Mouse (Mus musculus): ENCODE measurements at regions not wholly inside any gene's neighbourhood (a gene's known extent, or its start where the extent isn't known, plus 50 kb on each side); places are given as distances from the start of the nearest gene placed in this dataset.

- no peak for DNase-seq
Observed at GRCm38 (mm10) chr8:12075943-12076342, 202.7 kb upstream of the A230072I06Rik start.

DNA sequence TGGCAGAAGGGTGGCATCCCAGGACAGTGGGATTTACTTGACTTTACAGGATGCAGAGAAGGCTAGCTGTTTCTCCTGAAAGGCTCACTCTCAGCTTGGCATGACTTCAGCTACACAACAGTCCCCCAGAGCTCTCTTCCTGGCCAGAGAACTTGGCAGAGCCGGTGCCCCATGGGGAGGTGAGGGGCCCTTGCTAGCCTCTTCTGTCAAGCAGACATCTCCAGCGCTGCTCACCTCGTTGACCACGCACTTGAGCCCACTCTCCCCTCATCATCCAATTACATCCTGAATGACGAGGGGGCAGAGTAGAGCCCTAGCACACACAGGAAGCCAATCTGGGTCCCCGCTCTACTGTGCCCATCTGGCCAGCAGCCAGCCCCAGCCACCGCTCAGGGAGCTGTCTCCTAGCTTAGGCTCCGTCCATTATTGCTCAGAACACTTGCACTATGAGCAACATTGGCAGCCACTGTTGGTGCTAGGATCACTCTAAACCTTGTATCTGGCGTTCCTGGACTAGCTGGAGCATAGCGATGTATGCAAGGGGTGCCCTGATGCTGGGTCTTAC is 201.7 kb upstream of the A230072I06Rik start:
- no peak for DNase-seq

- DNase-seq = no peak
Observed at GRCm38 (mm10) chr8:12077896-12078295, 200.7 kb upstream of the A230072I06Rik start.

DNA sequence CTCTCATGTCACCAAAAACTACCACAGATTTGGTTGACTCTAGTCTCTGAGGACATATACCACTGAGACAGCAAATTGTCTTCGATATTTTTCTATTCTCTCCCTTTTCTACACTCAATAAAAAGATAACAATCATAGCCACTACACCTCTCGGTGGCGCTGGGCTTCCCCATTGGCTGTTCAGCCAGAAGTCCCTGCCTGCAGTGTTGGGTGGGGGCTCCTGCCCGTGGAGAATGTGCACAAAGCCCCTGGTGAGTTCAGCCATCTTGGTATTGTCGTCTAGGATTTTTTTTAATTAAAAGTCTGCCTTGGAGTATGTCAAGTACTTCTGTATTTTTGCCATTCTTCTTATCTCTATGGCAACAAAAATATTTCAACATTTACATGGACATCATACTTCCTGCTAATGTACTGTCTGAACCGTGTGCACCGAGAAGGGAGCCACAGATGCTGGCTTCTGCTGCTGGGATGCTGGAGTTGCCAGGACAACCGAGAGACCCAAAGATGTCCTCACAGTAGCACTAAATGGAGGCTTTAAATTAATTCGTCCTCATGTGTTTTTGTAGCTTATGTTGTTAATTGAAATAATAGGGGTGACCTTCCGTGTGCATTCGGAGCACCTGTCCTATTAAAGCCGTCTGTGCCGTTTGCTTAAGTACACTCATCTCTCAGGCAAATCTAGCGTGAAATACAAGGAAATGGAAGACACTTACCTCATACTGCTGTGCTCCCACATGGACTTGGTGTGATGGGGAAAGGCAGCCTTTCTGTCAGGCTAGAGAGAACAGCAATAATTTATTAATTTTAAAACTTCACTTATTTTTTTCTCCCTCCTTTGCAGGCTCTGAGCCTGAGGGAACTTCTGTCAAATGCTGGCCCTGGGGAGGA is 199.7 kb upstream of the A230072I06Rik start:
- DNase-seq = no peak

DNA sequence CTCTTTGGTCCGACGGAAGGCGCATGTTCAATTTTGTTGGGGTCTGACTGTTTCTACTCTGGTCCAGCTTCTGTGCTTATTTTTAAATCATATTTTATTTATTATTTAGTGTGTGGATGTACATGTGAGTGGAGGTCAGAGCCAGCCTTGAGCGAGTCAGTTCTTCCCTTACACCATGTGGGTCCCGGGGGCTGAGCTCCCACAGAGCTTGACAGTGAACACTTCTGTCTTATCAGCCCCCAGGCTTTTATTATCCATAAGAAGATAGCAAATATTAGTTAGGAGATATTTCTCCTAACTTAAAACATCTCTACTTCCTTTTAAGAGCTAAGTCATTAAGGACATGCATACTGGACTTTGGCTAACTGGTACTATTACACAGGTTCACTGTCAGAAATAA is 197.1 kb upstream of the A230072I06Rik start:
- no peak for DNase-seq

GRCm38 (mm10) chr8:12087192-12087800 is 191.3 kb upstream of the A230072I06Rik start:
- no peak for DNase-seq

DNA sequence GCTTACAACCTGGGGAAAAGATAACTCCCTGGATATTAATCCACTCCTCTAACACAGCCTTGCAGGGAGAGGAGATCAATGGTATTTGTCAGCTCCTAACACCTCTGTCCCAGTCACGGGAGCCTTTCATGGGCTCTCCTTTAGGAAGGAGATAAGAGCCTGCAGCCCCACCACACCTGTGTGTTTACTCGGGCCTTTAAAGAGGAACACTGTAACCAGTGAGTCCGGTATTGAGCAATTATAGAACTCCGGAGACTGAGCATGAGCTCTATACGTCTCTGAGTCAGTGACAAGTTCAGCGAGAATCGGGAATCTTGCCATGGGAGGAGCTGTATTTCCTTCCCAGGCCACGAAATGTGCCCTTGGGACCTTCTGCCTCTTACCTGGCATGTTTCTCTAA is 178.5 kb upstream of the A230072I06Rik start:
- no peak for DNase-seq

DNA sequence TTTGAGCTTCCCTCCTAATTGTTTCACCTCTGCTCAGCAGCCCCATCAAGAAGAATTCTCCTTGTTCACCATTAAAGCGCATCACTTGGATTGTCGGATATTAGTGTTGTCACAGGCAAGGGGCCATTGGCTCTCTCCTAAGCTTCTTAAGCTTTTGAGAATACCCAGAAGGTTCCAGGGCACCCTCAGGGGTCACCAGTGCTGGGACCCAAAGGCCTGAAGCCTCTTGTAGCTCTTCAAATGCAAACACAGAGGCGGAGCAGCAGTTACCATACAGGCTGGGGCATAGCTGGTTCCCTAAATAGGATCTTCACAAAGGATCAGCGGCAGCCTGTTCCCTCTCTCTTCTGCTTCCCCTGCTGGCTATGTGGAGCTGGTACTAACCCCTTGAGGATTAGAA is 175.3 kb upstream of the A230072I06Rik start:
- no peak for DNase-seq

DNA sequence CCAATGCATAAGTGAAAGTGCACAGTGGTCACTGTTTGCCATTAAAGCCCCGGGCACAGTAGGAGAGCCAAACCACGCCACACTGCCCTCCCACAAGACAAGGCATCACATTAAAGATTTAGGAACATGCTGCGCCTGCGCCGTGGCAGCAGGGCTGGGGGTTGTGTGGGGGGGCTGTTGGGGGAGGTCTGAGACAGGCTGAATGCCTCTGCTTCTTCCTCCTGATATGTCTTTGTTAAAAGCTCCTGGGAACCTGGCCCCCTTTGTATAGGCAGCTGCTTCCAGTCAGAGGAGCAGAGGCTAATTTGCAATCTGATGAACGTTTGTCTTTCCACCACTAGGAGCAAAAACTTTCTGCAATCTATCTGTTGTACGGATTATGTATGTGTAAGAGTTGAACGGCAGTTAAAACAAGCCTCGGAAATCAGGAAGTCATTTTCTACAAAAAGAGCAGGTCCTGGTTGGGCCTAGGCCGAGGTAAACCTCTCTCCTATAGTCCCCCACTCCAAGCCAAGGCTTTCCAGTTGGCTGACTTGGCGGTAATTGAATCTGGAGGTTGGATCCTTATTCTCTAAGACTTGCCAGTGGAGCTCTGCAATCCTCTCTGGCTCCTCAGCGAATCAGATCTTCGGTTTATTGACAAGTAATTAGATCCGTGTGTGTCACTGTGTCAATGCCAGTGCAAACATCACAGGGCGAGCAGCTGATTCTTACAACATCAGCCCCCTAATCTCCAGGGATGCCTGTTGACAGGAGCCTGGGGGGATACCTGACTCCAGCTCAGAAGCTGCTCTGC is 173.3 kb upstream of the A230072I06Rik start:
- DNase-seq = no peak

GRCm38 (mm10) chr8:12108578-12108977 is 170.0 kb upstream of the A230072I06Rik start:
- DNase-seq = no peak

GRCm38 (mm10) chr8:12111626-12112025 is 167.0 kb upstream of the A230072I06Rik start:
- no peak for DNase-seq

DNA sequence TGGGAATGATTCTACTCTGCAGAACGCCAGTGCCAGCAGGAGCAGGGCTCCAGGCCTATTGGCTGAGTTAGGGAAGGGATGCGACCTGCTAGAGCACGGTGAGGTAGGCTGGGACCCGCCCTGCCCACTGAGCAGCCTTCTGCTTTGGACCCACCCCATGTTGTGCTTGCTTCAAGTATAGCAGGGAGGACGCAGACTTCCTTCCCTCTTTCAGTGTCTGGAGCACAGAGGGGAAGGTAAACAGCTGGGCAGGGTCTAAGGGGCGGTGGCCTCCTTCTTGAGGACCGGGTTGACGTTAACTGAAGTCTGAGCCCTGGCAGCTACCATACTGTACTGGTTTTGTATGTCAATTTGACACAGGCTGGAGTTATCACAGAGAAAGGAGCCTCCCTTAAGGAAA is 165.6 kb upstream of the A230072I06Rik start:
- DNase-seq = no peak

- DNase-seq = no peak
Observed at GRCm38 (mm10) chr8:12126374-12127001, 152.1 kb upstream of the A230072I06Rik start.

DNA sequence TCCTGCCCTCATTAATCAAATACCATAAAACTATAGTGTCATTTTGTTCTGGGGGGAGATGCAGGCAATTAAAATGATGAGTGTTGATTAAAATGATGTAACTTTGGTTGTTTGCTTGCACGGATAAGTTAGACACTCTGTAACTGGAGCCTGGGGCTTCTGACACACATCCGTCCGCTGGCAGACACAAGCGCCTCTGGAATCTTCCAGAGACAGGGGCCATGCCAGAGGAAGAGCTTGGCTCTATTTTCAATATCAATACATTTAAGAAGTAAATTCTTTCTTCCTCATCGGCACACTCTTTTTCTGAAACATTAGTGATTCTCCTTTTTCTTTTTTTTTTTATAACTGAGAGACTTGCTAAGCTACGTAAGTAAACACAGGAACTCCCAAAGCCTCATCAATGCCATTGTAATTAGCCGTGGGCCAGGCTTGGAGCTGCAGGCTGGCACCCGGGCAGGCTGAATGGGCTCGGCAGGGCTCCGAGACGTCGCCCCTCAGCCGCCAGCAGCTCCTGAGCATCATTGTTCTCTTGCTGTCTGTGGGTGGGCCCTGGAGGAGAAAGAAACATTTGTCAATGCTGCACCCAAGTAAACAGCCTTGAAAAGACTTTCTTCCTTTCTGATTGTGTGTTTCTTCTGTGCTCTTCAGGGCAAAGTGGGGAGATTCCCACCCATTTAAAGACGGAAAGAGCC is 151.4 kb upstream of the A230072I06Rik start:
- DNase-seq = no peak

GRCm38 (mm10) chr8:12127801-12128490 is 150.7 kb upstream of the A230072I06Rik start:
- no peak for DNase-seq

GRCm38 (mm10) chr8:12130591-12130990 is 148.0 kb upstream of the A230072I06Rik start:
- DNase-seq = no peak

GRCm38 (mm10) chr8:12134200-12134599 is 144.4 kb upstream of the A230072I06Rik start:
- no peak for DNase-seq

GRCm38 (mm10) chr8:12135392-12136177 is 143.0 kb upstream of the A230072I06Rik start:
- DNase-seq = no peak

DNA sequence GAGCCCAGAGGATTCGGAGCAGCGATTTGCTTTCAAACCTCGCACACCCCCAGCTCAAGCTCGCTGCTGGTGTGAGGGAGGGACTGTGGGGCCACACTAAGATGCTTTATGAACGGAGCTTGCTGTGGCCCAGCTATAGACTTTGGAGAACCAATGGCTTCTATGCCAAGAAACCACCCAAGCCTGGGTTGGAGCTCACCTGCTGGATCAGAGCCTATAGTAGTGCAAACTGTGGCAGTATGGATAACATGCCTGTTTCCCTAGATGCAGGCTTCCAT is 142.5 kb upstream of the A230072I06Rik start:
- no peak for DNase-seq

DNA sequence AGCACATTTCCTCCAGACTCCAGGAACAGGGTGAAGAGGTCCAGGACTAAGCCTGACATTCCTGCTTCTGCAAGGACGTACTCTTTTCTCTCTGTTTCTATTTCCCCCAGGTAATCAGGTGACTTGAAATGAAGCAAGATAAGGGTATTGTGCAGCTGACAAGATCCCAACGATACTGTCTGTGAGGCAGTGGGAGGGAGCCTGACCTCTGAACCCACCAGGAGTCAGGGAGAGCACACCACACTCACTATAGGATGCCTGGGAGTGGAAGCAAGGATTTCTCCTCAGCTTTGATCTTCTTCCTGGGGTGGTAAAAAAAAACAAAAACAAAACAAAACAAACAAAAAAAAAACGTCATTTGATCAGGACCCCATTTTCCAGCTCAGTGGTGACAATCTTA is 141.1 kb upstream of the A230072I06Rik start:
- DNase-seq = no peak

Measured in gastrocnemius, postnatal 10 days (tissue).